Mouse (Mus musculus) lung, embryonic 14.5 days (tissue): ENCODE results near the gene S100a14. TPM values are rescaled to one million over a fixed set of nuclear protein-coding genes. Genes with fewer than 3 reads are reported as not detected.

Experiments
- ATAC-seq: fragments of 200-750 bp; cut with Nextera tagmentation; 2 replicates; pipeline ENCODE4 v1.8.0; 2017; ENCODE audit warnings: mild to moderate bottlenecking, moderate TSS enrichment, moderate library complexity; ENCODE audit not compliant: insufficient read depth
- DNase-seq: peaks from one replicate; pipeline ENCODE4 v3.0.0-alpha.2; 2015
- H3K27ac ChIP-seq: fragments of 300-500 bp; sonication (generic); 2 replicates; pipeline ENCODE4 v1.5.1; 2014; ENCODE audit warnings: low read depth, mild to moderate bottlenecking, moderate library complexity
- H3K27me3 ChIP-seq: fragments of 300-500 bp; sonication (generic); 2 replicates; pipeline ENCODE4 v1.6.1; 2014; ENCODE audit warnings: low read length, control low read depth; ENCODE audit not compliant: insufficient read depth
- H3K36me3 ChIP-seq: fragments of 300-500 bp; sonication (generic); 2 replicates; pipeline ENCODE4 v1.6.1; 2014; ENCODE audit warnings: control low read depth; ENCODE audit not compliant: insufficient read depth
- H3K4me1 ChIP-seq: fragments of 300-500 bp; sonication (generic); 2 replicates; pipeline ENCODE4 v1.6.1; 2014; ENCODE audit warnings: antibody characterized with exemption, control low read depth; ENCODE audit not compliant: insufficient read depth
- H3K4me2 ChIP-seq: fragments of 300-500 bp; sonication (generic); 2 replicates; pipeline ENCODE4 v1.6.1; 2014; ENCODE audit warnings: mild to moderate bottlenecking
- H3K4me3 ChIP-seq: fragments of 300-500 bp; sonication (generic); 2 replicates; pipeline ENCODE4 v1.5.1; 2014; ENCODE audit warnings: low read depth, low read length
- H3K9ac ChIP-seq: fragments of 300-500 bp; sonication (generic); 2 replicates; pipeline ENCODE4 v1.6.1; 2014
- H3K9me3 ChIP-seq: fragments of 300-500 bp; sonication (generic); 2 replicates; pipeline ENCODE4 v1.6.1; 2016; ENCODE audit warnings: low read depth, low read length, control low read depth
- CTCF ChIP-seq: IDR thresholded peaks from 2 replicates; pipeline ENCODE4 v1.5.1; 2016; ENCODE audit warnings: antibody characterized with exemption, low read depth
- WGBS: fragments of 180-500 bp; shearing (Covaris S2); extraction: QIAGEN DNeasy Blood & Tissue Kit; methylation state at CpG from one replicate; pipeline ENCODE4 v1.1.7; 2014; 5-methylcytosine and 5-hydroxymethylcytosine counted together
- polyA plus RNA-seq: library from polyadenylated mRNA; unstranded; fragments of >200 nt; fragmentation: Nextera tagmentation; extraction: Ambion mirVana; gene quantifications from 2 replicates; pipeline ENCODE4 v1.2.1, GENCODE M21; 2014

Gene S100a14
- polyA plus RNA-seq, 1 experiment from 2014 or later = 1.6 TPM

DNA sequence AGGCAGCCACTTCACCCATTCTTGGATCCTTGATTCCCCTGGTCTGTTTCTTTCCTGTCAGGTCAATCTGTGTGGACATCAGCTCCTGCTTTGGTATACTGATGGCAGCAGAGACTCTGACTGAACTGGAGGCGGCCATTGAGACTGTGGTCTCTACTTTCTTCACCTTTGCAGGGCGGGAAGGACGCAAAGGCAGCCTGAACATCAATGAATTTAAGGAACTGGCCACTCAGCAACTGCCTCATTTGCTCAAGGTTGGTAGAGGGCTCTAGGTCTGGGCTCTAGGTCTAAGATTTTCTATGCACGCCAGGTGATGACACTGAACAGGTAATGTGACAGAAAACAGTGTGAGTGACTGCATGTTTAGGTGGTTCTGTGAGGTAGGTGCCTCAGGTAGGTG, 10.9 kb upstream of the S100a14 start:
- H3K9me3 ChIP-seq = no peaks in the 10 kb centered on the region
- TF ChIP-seq CTCF = no peak
- H3K27ac ChIP-seq = no peak overlapping the region
- WGBS = 94% methylated on average over 4 of the region's 4 CpGs
- H3K4me3 ChIP-seq = no peak overlapping the region
- H3K9ac ChIP-seq = no peak overlapping the region
- H3K4me1 ChIP-seq = peaks cover 4% of the 10 kb centered on the region
- H3K36me3 ChIP-seq = no peaks in the 10 kb centered on the region
- H3K4me2 ChIP-seq = peak overlapping the region; percentile 86; the same call in 1 of the 2 replicates
- DNase-seq (no peak), ATAC-seq (no peak)
- H3K27me3 ChIP-seq = no peaks in the 10 kb centered on the region; the same call in 1 of the 2 replicates

- TF ChIP-seq CTCF = no peak
- WGBS = 70% methylated on average over 4 of the region's 4 CpGs
- H3K9me3 ChIP-seq = no peaks in the 10 kb centered on the region
- no peaks in the 10 kb centered on the region for H3K36me3 ChIP-seq
- ATAC-seq (no peak), DNase-seq (no peak)
- H3K27me3 ChIP-seq = no peaks in the 10 kb centered on the region; the same call in 1 of the 2 replicates
- H3K4me2 ChIP-seq = no peak overlapping the region
- H3K9ac ChIP-seq = no peak overlapping the region
- H3K4me1 ChIP-seq = peaks cover 4% of the 10 kb centered on the region
- H3K27ac ChIP-seq = no peak overlapping the region
- no peak overlapping the region for H3K4me3 ChIP-seq
Observed at GRCm38 (mm10) chr3:90517711-90518110, 8.9 kb upstream of the S100a14 start.

GRCm38 (mm10) chr3:90525421-90525820, 1.2 kb upstream of the S100a14 start:
- 44% methylated on average over 4 of the region's 4 CpGs for WGBS
- no peaks in the 10 kb centered on the region for H3K9me3 ChIP-seq
- TF ChIP-seq CTCF = peak; percentile 75
- DNase-seq (peak; percentile 72), ATAC-seq (peak; percentile 29; the same call in 1 of the 2 replicates)
- no peak overlapping the region for H3K9ac ChIP-seq
- no peak overlapping the region for H3K27ac ChIP-seq
- no peak overlapping the region for H3K4me2 ChIP-seq
- no peaks in the 10 kb centered on the region for H3K27me3 ChIP-seq
- no peak overlapping the region for H3K4me3 ChIP-seq
- H3K36me3 ChIP-seq = no peaks in the 10 kb centered on the region
- H3K4me1 ChIP-seq = peaks cover 3% of the 10 kb centered on the region; the same call in 1 of the 2 replicates

DNA sequence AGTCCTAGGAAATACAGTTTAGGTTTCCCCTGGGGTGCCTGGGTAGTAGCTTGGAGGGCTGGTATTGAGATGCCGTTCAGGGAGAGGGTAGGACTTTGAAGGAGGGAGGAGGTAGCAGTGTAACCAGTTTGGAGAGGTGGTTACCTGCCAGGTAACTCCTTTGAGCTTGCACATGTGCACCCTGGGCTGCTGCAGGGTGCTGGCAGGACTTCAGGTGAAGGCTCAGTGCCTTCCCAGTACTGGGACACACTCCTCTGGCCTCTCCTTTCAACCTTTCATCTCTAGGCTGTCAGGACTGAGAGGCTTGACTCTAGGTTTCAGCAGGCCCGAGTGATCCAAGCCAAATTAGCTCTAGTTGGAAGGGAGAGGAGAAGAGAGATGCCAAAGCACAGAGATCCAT, 580 bp upstream of the S100a14 start:
- no peak for TF ChIP-seq CTCF
- H3K9ac ChIP-seq = no peak overlapping the region
- no peaks in the 10 kb centered on the region for H3K36me3 ChIP-seq
- no peaks in the 10 kb centered on the region for H3K9me3 ChIP-seq
- H3K27me3 ChIP-seq = no peaks in the 10 kb centered on the region
- peak; percentile 3; the same call in 1 of the 2 replicates for ATAC-seq
- 65% methylated on average over 2 of the region's 2 CpGs for WGBS
- H3K4me2 ChIP-seq = no peak overlapping the region
- H3K27ac ChIP-seq = no peak overlapping the region
- H3K4me1 ChIP-seq = peaks cover 3% of the 10 kb centered on the region; the same call in 1 of the 2 replicates
- no peak overlapping the region for H3K4me3 ChIP-seq
- no peak for DNase-seq

DNA sequence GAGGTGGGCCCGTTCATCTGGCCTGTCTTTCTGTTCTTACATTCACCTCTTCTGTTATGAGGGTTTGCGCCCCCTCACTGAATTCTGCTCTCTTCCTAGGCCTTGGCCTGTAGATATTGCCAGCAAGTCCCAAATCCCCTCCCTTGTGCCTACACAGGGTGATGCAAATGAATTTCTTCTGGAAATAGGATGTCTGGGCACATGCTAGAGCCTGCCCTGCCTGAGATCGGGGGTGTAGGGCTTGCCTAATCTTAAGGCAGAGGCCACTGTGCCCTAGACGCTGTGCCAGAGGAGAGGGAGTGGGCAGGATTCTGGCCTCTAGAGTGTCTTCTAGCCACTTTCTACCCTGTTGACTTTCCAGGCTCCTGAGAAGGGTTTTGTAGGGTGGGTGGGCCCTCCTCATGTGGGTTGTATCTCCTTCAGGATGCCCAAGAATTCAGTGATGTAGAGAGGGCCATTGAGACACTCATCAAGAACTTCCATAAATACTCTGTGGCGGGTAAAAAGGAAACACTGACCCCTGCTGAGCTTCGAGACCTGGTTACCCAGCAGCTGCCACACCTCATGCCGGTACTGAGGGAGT, 726 bp downstream of the S100a14 start:
- peaks cover 3% of the 10 kb centered on the region; the same call in 1 of the 2 replicates for H3K4me1 ChIP-seq
- H3K4me3 ChIP-seq = no peak overlapping the region
- DNase-seq (no peak), ATAC-seq (no peak)
- H3K36me3 ChIP-seq = no peaks in the 10 kb centered on the region
- 82% methylated on average over 7 of the region's 7 CpGs for WGBS
- no peak overlapping the region for H3K4me2 ChIP-seq
- H3K9me3 ChIP-seq = no peaks in the 10 kb centered on the region
- H3K27me3 ChIP-seq = no peaks in the 10 kb centered on the region
- no peak for TF ChIP-seq CTCF
- H3K27ac ChIP-seq = no peak overlapping the region
- no peak overlapping the region for H3K9ac ChIP-seq

- Histone ChIP-seq H3K9ac (no peak overlapping the region), H3K4me3 (no peak overlapping the region), H3K4me2 (no peak overlapping the region), H3K36me3 (no peaks in the 10 kb centered on the region), H3K27ac (no peak overlapping the region), H3K9me3 (no peaks in the 10 kb centered on the region), H3K4me1 (no peaks in the 10 kb centered on the region), H3K27me3 (no peaks in the 10 kb centered on the region)
- ATAC-seq (no peak), DNase-seq (no peak)
- no peak for TF ChIP-seq CTCF
- 52% methylated on average over 5 of the region's 5 CpGs for WGBS
Observed at GRCm38 (mm10) chr3:90531713-90532112, 5.1 kb downstream of the S100a14 start.

GRCm38 (mm10) chr3:90535446-90535845, 8.8 kb downstream of the S100a14 start:
- no peak for DNase-seq
- 74% methylated on average over 1 of the region's 1 CpGs for WGBS
- Histone ChIP-seq H3K27me3 (no peaks in the 10 kb centered on the region), H3K4me1 (no peaks in the 10 kb centered on the region), H3K9me3 (no peaks in the 10 kb centered on the region), H3K4me2 (no peak overlapping the region), H3K9ac (no peak overlapping the region), H3K4me3 (no peak overlapping the region), H3K36me3 (no peaks in the 10 kb centered on the region), H3K27ac (no peak overlapping the region)
- no peak for TF ChIP-seq CTCF
- no peak for ATAC-seq
